Mouse (Mus musculus) macrophage (primary cell): ENCODE results near the gene Rpl37. TPM values are rescaled to one million over a fixed set of nuclear protein-coding genes. Genes with fewer than 3 reads are reported as not detected.

ENCODE experiments used
- H3K27ac ChIP-seq: fragments of 350-480 bp; formaldehyde crosslinking; 2 replicates; pipeline ENCODE4 v1.9.0; 2021
- H3K36me3 ChIP-seq: fragments of 350-480 bp; formaldehyde crosslinking; 2 replicates; pipeline ENCODE4 v1.9.0; 2021; ENCODE audit errors: inconsistent target
- H3K4me3 ChIP-seq: fragments of 350-480 bp; formaldehyde crosslinking; 2 replicates; pipeline ENCODE4 v1.9.0; 2021; ENCODE audit errors: inconsistent target
- H3K79me2 ChIP-seq: fragments of 350-480 bp; formaldehyde crosslinking; 2 replicates; pipeline ENCODE4 v1.9.0; 2021; ENCODE audit errors: inconsistent target
- WGBS: methylation state at CpG from one replicate; pipeline ENCODE4 v1.1.7; 2026; ENCODE audit warnings: inconsistent platforms; ENCODE audit not compliant: missing documents; 5-methylcytosine and 5-hydroxymethylcytosine counted together
- polyA plus RNA-seq: library from polyadenylated mRNA; stranded (reverse); fragments of 250-400 nt; gene quantifications from 3 replicates; pipeline ENCODE4 v1.2.4, GENCODE M21; 2018; ENCODE audit warnings: inconsistent platforms

Rpl37 gene
- polyA plus RNA-seq, 1 experiment from 2014 or later, result 263 TPM

GRCm38 (mm10) chr15:5155093-5155492 lies 38.6 kb downstream of the Rpl37 start:
- no peaks in the 10 kb centered on the region for H3K36me3 ChIP-seq
- WGBS, result 87% methylated on average over 5 of the region's 5 CpGs
- no peak overlapping the region for H3K4me3 ChIP-seq
- no peak overlapping the region for H3K27ac ChIP-seq
- H3K79me2 ChIP-seq, result peaks cover 100% of the 10 kb centered on the region

GRCm38 (mm10) chr15:5156355-5156754 lies 39.9 kb downstream of the Rpl37 start:
- WGBS, result 66% methylated on average over 4 of the region's 4 CpGs
- Histone ChIP-seq H3K4me3 (no peak overlapping the region), H3K36me3 (no peaks in the 10 kb centered on the region), H3K27ac (no peak overlapping the region), H3K79me2 (peaks cover 94% of the 10 kb centered on the region)

- Histone ChIP-seq H3K27ac (no peak overlapping the region), H3K36me3 (no peaks in the 10 kb centered on the region), H3K4me3 (no peak overlapping the region), H3K79me2 (peaks cover 83% of the 10 kb centered on the region)
- 88% methylated on average over 1 of the region's 1 CpGs for WGBS
These were observed 40.9 kb downstream of the Rpl37 start for GRCm38 (mm10) chr15:5157386-5157785.

GRCm38 (mm10) chr15:5158827-5159226 lies 42.4 kb downstream of the Rpl37 start:
- H3K79me2 ChIP-seq, result peaks cover 69% of the 10 kb centered on the region
- WGBS, result 89% methylated on average over 6 of the region's 6 CpGs
- peaks cover 11% of the 10 kb centered on the region; the same call in 1 of the 2 replicates for H3K36me3 ChIP-seq
- no peak overlapping the region for H3K4me3 ChIP-seq
- H3K27ac ChIP-seq, result no peak overlapping the region

- WGBS, result 96% methylated on average over 12 of the region's 12 CpGs
- H3K27ac ChIP-seq, result no peak overlapping the region
- peaks cover 5% of the 10 kb centered on the region; the same call in 1 of the 2 replicates for H3K79me2 ChIP-seq
- no peak overlapping the region for H3K4me3 ChIP-seq
- peaks cover 46% of the 10 kb centered on the region for H3K36me3 ChIP-seq
These were observed 48.8 kb downstream of the Rpl37 start for GRCm38 (mm10) chr15:5165121-5165773.

Other genes starting within 250 kb of the Rpl37 start
- not detected in 3 replicates for gene Mroh2b, start 217.9 kb upstream of the Rpl37 start, polyA plus RNA-seq
- not detected in 3 replicates for gene C7, start 52.9 kb upstream of the Rpl37 start, polyA plus RNA-seq
- gene Card6, start 8.1 kb upstream of the Rpl37 start, polyA plus RNA-seq, result 1.9 to 5.0 TPM (median 4.0 TPM) in 3 replicates
- 20.7 to 31.7 TPM (median 23.3 TPM) in 3 replicates for gene Prkaa1, start 27.2 kb downstream of the Rpl37 start, polyA plus RNA-seq
- 23.6 to 34.6 TPM (median 34.1 TPM) in 3 replicates for gene Ttc33, start 68.9 kb downstream of the Rpl37 start, polyA plus RNA-seq
- 3.1 to 11.0 TPM (median 6.2 TPM) in 3 replicates for gene Ptger4, start 127.5 kb downstream of the Rpl37 start, polyA plus RNA-seq